Mouse (Mus musculus): ENCODE measurements around the gene Sdhaf3.
A peak's percentile ranks its signal among the peaks of the same experiment; 100 is the strongest.

Gene Sdhaf3

DNA sequence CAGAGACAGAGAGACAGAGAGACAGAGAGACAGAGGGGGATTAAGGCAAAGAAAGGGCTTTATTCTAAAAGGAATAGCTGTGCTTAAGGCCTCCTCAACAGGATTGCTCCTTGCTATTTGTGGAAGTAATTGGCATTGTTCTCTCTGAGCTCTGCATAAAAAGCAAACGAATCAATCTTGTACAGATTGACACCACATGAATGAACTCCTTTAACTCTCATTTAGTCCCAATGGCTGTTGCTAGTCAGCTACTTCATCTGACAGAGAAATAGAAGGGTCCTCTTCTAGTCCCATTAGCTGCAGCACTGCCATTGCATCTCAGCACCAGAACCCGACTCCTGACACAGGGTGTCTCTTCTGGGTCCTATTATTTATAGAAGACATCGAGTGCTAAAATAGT is 113.0 kb downstream of the Sdhaf3 start:
- DNase-seq (ENCODE audit: low spot score): peak; percentile 52

DNA sequence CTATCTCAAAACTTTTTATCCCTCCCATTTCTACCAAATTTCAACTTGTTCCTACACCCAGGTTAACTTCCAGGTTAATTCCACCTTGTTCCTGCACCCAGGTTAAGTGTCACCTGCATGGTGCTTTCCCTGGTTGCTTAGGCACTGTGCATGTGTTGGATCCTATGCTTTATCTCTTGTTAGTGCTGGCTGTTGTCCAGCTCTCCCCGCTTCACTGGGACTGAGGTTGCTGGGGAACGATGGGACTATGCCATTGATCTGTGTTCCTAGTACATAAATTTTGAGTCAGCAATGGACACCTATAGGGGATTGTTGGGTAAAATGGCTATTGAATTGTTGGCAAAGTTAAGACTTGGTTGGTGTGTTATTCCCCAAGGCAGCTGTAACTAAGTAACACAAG is 113.7 kb downstream of the Sdhaf3 start:
- DNase-seq (ENCODE audit: low spot score): no peak

DNA sequence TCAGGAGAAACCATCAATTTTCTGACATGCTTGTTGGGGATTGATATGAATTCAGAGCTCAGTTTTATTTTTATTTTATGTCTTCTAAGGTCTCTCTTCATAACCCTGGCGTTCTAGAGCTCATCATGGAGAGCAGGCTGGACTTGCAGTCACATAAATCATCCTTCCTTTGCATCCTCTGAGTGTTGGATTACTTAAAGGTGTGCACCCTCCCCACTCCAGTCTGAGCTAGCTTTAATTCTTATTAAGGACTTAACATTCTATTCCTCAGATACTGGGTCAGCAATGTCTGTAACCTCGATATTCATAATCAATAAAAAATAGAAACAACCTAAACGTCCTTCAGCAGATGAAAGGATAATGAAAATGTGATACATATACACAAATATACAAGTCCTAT is 126.2 kb downstream of the Sdhaf3 start:
- no peak for DNase-seq (ENCODE audit: low spot score)

DNA sequence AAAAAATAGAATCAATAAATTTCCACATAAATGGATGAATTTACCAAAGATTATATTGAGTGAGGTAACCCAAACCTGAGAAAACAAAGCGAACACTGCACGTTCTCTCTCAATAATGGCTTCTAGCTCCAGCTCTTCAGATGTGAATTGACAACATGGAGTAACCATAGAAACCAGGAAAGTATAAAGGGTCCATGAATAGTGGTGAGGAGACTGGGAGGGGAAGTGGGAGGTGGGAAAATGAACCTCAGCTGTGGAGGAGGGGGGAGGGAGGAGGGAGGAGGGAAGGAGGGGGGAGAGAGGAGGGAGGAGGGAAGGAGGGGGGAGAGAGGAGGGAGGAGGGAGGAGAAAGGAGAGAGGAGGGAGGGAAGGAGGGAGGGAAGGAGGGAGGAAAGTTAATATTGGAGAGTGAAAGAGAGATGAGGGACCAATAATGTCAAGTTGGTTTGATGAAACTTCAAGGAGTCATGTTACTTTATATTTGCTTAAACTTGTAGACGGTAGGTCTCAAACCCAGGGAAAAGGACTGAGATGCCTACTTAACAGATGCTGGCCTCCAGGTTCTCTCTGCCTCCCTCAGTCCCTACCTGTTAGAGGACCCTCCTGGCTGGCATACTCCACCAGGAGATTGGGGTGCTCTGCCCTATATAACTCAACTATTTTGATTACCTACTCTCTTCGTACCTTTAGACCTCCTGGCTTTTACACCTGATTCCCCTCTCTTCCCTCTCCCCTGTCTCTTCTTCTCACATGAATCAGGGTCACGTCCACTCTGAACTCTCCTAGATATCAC is 126.9 kb downstream of the Sdhaf3 start:
- DNase-seq (ENCODE audit: low spot score): peak; percentile 44

DNA sequence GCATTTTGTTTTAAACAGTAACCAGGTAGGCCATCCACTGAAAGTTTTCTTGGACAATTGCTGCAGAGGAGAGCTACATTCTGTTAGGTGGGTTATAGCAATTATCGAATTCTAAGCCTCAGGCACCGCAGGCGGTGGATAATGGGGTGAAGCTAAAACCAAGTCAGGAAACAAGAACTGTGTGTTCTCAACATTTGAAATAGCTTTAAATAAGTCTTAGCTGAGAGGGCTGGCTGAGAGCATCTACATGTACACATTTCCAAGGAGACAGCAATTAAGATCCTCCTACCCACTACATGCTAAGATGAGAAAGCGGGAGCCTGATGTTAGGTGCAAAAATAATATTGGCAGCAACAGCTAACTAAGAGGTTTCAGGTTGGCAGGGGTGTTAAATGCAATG is 127.9 kb downstream of the Sdhaf3 start:
- DNase-seq (ENCODE audit: low spot score): no peak

DNA sequence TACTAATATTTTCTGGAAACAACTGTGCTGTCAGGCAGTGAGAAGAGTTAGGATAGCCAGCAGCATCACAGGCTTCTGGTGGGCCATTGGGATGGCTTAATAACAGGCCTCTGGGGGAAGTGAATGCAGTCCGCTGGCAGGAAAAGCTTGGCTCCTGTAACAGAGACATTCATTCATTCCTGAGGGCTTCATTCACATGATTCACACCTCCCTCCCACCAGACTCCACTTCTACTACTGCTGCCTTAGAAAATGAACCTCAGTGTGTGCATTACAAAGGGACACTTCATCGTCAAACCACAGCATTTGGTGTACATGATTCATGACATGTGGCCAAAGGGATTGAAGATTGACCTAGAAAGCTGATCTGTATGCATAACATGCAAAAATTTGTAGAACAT is 128.6 kb downstream of the Sdhaf3 start:
- DNase-seq (ENCODE audit: low spot score): no peak

DNA sequence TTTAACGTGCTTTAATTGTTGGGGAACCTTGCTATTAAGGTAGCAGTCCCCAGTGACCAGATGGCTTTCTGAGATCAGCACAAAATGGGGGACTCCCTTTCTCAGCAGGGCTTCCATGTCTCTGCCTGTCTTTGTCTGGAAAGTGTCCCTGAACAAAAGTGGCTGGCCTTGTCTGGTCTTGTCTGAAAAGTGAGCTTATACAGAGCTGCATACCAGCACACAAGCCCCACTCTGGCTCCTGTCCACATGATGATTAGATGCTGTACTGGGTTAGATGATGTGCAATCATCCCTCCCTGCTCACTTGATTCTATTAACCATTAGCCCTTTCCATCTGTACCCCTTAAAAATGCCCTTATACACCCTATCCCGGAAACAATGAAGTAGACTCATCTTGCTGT is 129.7 kb downstream of the Sdhaf3 start:
- no peak for DNase-seq (ENCODE audit: low spot score)

DNA sequence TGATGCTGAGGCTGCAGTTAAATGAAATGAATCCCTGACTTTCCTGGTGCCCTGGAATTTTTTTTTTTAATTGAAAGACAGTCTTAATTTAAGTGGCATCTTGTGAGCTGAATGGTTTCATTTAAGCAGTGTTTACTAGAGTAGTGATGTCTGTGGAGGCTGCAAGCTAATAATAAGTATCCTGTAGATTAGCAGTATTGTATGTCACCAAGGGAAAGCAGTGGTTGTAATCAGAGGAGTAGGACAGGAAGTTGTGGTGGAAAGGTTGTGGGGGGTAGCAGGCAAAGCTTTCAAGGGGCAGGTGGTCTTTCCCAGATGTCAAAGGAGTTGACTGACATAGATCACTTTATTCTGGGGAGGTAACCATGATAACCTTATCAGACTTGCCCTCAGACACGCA is 136.3 kb downstream of the Sdhaf3 start:
- no peak for DNase-seq (ENCODE audit: low spot score)
